Mouse (Mus musculus): Measurements from ENCODE around the gene Tubb4b.

- TF ChIP-seq EP300 (IDR thresholded peaks at IDR 0.05; ENCODE audit: low read depth) (no peak), CTCF (IDR thresholded peaks at IDR 0.05; ENCODE audit: low read depth) (no peak)
These were observed 9.5 kb upstream of the Tubb4b start, which contains the start of gene Slc34a3 for GRCm38 (mm10) chr2:25234050-25234449.
